Mouse (Mus musculus) frontal cortex, postnatal 36 days (tissue): ENCODE data around the gene Sult2b1.

ENCODE experiments used
- DNase-seq, 2 experiments: peaks; one replicate each; pipeline ENCODE4 v3.0.0; 2022; ENCODE audit warnings: low spot score in 2 of 2

Gene Sult2b1

DNA sequence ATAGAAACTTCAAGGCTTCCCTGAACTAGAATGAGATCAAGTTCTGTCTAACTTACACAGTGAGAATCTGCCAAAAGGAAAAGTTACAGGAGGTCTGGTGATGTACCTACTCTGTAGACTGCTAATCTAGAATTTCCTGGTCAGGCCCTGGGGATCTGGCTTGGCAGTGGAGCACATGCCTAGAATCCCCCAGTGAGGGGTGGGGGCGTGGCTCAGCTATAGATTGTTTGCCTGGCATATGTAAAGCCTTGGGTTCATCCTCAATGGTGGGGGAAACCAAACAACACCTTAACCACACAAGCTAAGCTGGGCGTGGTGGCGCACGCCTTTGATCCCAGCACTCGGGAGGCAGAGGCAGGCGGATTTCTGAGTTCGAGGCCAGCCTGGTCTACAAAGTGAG lies 86.6 kb downstream of the Sult2b1 start:
- no peak for DNase-seq

DNA sequence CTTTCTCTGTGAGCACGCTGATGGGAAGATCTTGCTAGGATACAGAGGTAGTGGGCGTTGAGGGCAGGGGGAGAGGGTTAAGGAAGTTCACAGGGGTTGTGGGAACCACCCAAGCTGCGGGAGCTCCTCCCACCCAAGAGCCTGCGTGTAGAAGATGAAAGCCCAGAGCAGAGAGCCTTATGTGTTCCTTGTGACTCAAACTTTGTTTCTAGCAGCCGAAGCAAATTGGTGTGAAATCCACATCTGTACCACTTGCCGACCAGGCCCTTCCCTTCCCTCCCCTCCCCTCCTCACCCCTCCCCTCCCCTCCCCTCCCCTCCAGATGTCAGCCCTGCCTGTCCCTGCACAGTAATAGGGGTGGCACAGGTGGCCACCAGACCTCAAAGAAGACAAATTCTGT lies 89.4 kb downstream of the Sult2b1 start:
- DNase-seq = no peak

DNA sequence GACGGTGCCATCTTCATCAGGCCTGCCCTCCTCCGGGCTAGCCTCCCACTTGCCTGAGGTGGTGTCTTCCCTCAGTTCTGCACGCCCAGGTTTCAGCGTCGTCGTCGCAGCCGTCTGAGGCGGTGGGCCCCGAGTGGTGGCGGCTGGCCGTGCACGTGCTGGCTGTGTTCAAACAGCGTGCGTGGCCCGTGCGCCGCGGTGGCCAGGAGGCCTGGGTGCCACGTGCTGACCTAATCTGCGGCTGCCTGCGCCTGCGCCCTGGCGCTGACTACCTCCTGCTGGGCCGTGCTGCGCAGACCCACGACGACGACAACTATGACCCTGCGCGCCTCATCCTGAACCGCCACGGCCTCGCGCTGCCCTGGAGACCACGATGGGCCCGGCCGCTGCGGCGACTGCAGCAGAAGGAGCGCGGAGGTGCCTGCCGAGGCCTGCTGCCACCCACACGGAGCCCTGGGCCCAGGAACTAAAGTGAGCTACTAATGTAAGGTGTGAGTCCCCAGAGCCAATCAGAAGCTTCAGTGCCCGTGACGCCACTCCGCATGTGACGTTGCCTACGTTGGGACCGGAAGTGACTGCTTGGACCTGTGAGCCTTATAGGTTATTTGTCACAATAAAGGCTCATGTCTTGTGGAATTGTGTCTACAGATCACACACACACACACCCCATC lies 90.4 kb downstream of the Sult2b1 start, which contains the start of gene Sec1:
Gene Sec1 (minus strand): TSS at position 482 of the 671 bp plus-strand sequence.
- DNase-seq = no peak

- DNase-seq = no peak
These were observed 92.1 kb downstream of the Sult2b1 start for GRCm38 (mm10) chr7:45692364-45692763.

DNA sequence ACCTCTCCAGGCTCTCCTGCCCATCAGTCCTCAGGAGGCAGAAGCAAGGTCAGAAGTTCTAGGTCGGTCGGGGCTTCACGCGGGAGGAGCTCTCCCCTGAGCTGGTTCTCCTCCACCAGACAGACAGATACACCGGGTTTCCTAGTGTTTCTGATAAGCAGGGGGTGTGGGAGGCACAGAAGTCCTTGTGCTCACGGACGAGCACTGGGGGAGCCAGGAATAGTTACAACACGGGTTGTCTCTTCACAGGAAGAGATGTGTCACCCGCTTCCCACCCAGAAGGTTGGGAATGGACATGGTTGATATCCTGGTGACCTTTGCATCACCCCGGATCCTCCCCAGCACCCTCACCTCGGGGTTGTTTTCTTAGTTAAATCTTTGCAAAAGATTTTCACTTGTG lies 94.7 kb downstream of the Sult2b1 start:
- DNase-seq = no peak

GRCm38 (mm10) chr7:45689099-45689498 lies 95.4 kb downstream of the Sult2b1 start:
- DNase-seq = no peak

DNA sequence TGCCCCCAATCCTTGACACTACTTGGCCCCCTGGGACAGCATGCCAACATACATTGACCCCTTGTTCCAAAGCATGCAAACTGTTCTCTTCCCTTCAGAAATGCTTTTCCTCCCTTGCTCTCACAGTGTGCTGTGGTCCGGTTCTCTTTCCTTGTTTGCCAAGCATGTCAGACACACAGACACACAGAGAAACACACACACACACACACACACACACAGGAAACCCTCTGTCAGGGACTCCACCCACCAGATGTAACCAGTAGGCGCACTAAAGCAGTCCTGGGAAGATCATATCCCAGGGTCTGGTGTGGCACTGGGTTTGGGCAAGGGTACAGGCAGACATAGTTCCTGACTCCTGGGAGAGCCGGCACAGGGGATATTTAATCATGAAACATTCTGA lies 97.6 kb downstream of the Sult2b1 start:
- no peak for DNase-seq

DNA sequence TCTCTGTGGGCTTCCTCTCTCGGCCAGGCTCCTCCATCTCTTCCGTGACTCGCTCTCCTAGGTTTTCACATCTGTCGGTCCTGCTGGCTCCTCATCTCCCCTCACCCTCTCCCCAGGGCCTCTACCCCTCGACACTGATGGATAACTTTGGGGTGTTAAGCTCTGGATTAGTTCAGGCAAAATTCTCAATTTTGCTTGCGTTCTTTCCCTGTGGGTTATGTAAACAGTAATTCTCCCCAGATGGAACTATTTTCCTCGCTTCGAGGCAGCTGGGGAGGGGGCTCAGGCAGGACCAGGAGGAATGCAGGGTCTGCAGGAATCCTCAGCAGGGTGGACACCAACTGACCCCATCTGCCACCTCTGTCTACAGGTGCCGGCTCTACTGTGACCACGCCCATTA lies 98.7 kb downstream of the Sult2b1 start:
- no peak for DNase-seq

DNA sequence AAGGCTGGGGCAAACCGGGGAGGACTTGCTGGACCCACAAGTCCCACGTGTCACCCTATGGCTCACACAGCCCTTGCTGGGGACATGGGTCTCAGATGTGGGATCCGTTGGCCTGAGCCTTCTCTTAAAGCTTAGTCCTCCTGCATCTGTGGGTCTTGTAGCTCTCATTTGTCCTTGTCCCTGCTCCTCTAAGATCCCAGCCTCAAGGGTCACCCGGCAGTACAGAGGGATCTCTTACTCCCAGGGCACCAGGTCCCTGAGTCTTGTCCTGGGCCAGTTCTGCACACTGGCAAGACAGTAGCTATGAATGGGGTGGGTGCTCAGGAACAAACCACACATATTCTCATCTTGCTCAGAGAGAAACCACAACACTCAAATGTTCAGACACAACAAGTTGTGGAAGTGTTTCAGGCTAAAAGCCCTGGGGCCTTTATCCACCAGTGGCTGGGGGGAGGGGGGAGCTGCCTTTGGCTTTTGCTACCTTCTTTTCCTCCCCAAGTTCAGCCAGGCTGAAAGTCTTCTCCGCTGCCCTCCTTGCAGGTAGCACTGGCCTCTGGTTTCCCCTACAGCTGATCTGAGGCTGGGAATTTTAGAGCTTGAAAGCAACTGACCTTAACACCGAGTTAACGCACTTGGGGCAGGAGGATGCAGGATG lies 100.9 kb downstream of the Sult2b1 start, which contains the start of gene Ntn5:
Gene Ntn5 (plus strand): TSS at position 627 of the 655 bp plus-strand sequence.
- DNase-seq = no peak

- DNase-seq = peak; percentile 81 to 87
These were observed 102.0 kb downstream of the Sult2b1 start for GRCm38 (mm10) chr7:45682144-45683126.

DNA sequence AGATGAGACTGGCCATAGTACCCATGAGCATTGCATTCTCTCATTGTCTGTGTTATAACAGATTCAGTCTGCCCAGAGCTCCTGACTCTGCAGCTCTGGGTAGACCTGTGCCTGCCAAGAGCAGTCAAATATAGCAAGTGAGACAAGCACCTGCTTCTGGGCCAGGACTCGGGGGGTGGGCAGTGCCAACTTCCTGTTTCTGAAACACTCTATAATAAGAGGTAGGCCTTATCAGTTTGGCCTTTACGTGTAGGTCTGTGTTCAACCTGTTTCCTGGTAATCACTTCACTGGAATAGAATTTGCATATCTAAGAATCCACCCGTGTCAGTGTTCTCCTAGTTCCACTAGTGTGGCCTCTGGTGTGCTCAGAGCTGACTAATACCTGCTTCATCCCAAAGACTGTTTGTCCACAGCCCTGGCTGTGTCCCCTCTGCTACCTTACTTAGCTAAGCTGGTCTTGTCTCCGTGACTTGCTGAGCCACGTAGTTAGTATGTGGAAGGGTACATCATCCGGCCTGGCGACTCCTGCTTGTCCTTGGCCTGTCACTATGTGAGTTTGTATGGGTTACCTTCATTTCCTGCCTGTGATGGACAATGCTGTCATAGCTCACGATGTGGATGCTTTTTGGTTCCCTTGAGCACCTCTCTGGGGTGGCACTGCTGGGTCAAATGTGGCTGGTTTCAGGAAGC lies 103.3 kb downstream of the Sult2b1 start:
- no peak for DNase-seq
